Mouse (Mus musculus): ENCODE results near the gene Pcgf5.

DNA sequence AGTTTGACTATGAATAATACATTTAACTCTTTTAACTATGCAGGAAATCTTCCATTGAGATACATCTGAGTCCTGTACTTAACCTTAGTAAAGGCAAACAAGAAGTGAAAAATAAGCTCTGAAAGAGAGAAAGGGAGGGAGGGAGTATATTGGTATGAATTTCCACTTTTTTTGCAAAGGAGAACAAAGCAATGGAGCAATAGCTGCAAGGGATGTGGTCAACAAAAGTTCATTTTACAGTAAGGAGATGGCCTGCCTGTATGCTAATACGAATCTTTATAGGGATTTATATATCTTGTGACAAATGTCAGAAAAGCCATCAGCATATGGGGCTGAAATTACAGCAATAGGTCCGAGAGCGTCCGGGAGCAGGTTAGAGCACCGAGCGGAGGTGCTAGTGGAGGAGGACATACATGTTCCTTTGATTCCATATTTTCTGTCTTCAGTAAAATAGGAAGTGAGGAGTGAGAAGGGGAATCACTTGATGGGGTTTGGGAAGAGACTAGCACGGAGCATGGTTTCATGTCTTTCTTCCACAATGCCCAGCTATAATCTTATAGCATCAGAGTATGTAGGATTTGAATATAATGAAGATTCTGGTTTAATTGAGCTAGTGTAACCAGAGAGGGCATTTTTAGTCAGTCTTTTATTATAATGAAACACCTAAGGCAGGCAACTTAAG is 79.2 kb downstream of the Pcgf5 start:
- TF ChIP-seq GATA1 (IDR thresholded peaks at IDR 0.05; ENCODE audit: low read length): no peak
- no peak for TF ChIP-seq TAL1 (IDR thresholded peaks at IDR 0.05; ENCODE audit: low read length)
